Comparison of ENCODE assay signal across 31 mouse cellular contexts in the genomic region with DNA sequence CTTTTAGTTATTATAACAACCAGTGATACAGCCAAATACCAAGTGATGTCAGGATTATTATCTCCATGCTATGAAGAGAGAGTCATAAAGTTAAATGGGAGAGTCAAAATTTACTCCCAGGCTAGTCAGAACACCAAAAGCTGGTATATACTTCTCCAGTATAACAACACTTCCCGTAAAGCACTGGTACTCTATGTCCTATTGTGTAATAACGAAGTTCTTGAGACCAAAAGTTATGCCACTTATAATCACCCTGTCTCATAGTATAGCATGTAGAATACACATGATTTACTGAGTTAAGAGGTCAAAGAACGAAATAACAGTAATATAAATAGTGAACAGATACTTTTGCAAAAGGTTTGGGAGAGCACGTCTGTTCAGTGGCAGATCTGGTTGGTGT.
"Had no signal": no experiment of that assay in that cellular context is flagged by ENCODE, and none has a peak within 500 bp of the region (broad histone marks: within the 10 kb centered on the region; RNA-seq: fewer than 3 reads in every experiment).

No protein-coding gene starts in this region.

- H3K4me3 ChIP-seq: left cerebral cortex, adult 2 months; limb, embryonic 10.5 days; limb, embryonic 12.5 days; limb, embryonic 13.5 days; limb, embryonic 15.5 days; liver, embryonic 12.5 days; liver, embryonic 13.5 days; liver, embryonic 15.5 days; lung, embryonic 15.5 days; megakaryocyte, embryonic 14.5 days; midbrain, embryonic 10.5 days; midbrain, embryonic 12.5 days; midbrain, embryonic 13.5 days; midbrain, embryonic 15.5 days; myocyte; neural tube, embryonic 12.5 days had no signal

- H3K9me3 ChIP-seq: limb, embryonic 10.5 days; limb, embryonic 12.5 days; limb, embryonic 15.5 days; liver, embryonic 12.5 days; liver, embryonic 13.5 days; liver, embryonic 15.5 days; lung, embryonic 15.5 days; midbrain, embryonic 10.5 days; midbrain, embryonic 12.5 days; midbrain, embryonic 13.5 days; midbrain, embryonic 15.5 days; neural tube, embryonic 12.5 days had no signal

- DNase-seq: left cerebral cortex, postnatal 4 days; liver; liver, embryonic 13.5 days; liver, postnatal 0 days; lung, adult 18-20 months; lung, adult 2 months; lung, embryonic 14.5 days; lung, postnatal 10 days; lung, postnatal 14 days; lung, postnatal 36 days; midbrain, embryonic 14.5 days had no signal

- H3K27ac ChIP-seq: left cerebral cortex, adult 2 months; limb, embryonic 10.5 days; limb, embryonic 12.5 days; limb, embryonic 13.5 days; limb, embryonic 15.5 days; liver, embryonic 12.5 days; liver, embryonic 13.5 days; liver, embryonic 14.5 days; liver, embryonic 15.5 days; lung, embryonic 15.5 days; macrophage; midbrain, embryonic 10.5 days; midbrain, embryonic 12.5 days; midbrain, embryonic 13.5 days; midbrain, embryonic 15.5 days; neural tube, embryonic 12.5 days had no signal

- H3K4me2 ChIP-seq: limb, embryonic 12.5 days; limb, embryonic 13.5 days; limb, embryonic 15.5 days; liver, embryonic 11.5 days; liver, embryonic 12.5 days; liver, embryonic 13.5 days; liver, embryonic 15.5 days; lung, embryonic 14.5 days; lung, embryonic 15.5 days; midbrain, embryonic 11.5 days; midbrain, embryonic 12.5 days; midbrain, embryonic 13.5 days; midbrain, embryonic 15.5 days; neural tube, embryonic 12.5 days had no signal

- ATAC-seq: liver, embryonic 12.5 days; liver, postnatal 0 days; midbrain, embryonic 13.5 days; midbrain, embryonic 15.5 days; midbrain, embryonic 16.5 days had no signal

- H3K9ac ChIP-seq: limb, embryonic 12.5 days; limb, embryonic 13.5 days; limb, embryonic 15.5 days; liver, embryonic 12.5 days; liver, embryonic 13.5 days; liver, embryonic 14.5 days; liver, embryonic 15.5 days; liver, postnatal 0 days; lung, embryonic 14.5 days; lung, embryonic 15.5 days; midbrain, embryonic 12.5 days; midbrain, embryonic 13.5 days; midbrain, embryonic 15.5 days; neural tube, embryonic 12.5 days had no signal

- H3K36me3 ChIP-seq: limb, embryonic 10.5 days; limb, embryonic 12.5 days; limb, embryonic 13.5 days; limb, embryonic 15.5 days; liver, embryonic 12.5 days; liver, embryonic 13.5 days; liver, embryonic 15.5 days; lung, embryonic 15.5 days; midbrain, embryonic 10.5 days; midbrain, embryonic 12.5 days; midbrain, embryonic 13.5 days; midbrain, embryonic 15.5 days; neural tube, embryonic 12.5 days had no signal

- H3K27me3 ChIP-seq: limb, embryonic 12.5 days; limb, embryonic 13.5 days; limb, embryonic 15.5 days; liver, embryonic 12.5 days; liver, embryonic 13.5 days; liver, embryonic 15.5 days; lung, embryonic 15.5 days; megakaryocyte, embryonic 14.5 days; midbrain, embryonic 12.5 days; midbrain, embryonic 13.5 days; midbrain, embryonic 15.5 days; neural tube, embryonic 12.5 days had no signal

- H3K4me1 ChIP-seq: limb, embryonic 10.5 days; limb, embryonic 12.5 days; limb, embryonic 13.5 days; limb, embryonic 15.5 days; liver, embryonic 12.5 days; liver, embryonic 13.5 days; liver, embryonic 15.5 days; megakaryocyte, embryonic 14.5 days; midbrain, embryonic 10.5 days; midbrain, embryonic 12.5 days; midbrain, embryonic 13.5 days; midbrain, embryonic 15.5 days; neural tube, embryonic 12.5 days had no signal
